Mouse (Mus musculus) heart, postnatal 0 days (tissue): Measurements from ENCODE around the gene Vps26c.

Experiments
- CTCF ChIP-seq: IDR thresholded peaks from 2 replicates; pipeline ENCODE4 v1.5.1; 2016; ENCODE audit warnings: antibody characterized with exemption, control low read depth, low read depth
- EP300 ChIP-seq: IDR thresholded peaks from 2 replicates; pipeline ENCODE4 v1.6.1; 2016; ENCODE audit warnings: antibody characterized with exemption, low read depth

GRCm38 (mm10) chr16:94451545-94452488, 74.8 kb downstream of the Vps26c start:
- TF ChIP-seq CTCF (no peak), EP300 (no peak)
